Mouse (Mus musculus) cerebellum, adult 11-12 months (tissue): ENCODE data around the gene Fat2.
A peak's percentile ranks its signal among the peaks of the same experiment; 100 is the strongest.

ENCODE experiments used
- DNase-seq: peaks from one replicate; pipeline ENCODE4 v3.0.0; 2022

Fat2 gene

DNA sequence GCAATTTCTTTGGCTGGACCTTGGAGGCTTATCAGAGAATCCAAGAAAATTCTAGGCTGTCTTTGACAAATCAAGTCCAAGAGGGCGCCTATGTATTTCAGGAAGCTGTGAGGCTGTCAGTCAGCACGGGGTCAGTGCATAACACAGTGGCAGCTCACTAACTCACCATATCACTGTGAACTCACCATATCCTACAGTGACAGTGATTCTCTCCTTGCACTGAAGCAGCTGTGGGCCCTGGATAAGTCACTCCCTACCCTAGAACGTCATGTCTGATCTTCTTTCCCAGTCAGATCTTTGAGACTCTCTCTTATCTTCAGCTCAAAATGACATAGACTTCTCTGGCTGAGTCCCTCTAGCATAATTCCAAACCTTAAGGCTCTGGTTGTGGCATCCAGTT lies 96.9 kb downstream of the Fat2 start:
- no peak for DNase-seq

DNA sequence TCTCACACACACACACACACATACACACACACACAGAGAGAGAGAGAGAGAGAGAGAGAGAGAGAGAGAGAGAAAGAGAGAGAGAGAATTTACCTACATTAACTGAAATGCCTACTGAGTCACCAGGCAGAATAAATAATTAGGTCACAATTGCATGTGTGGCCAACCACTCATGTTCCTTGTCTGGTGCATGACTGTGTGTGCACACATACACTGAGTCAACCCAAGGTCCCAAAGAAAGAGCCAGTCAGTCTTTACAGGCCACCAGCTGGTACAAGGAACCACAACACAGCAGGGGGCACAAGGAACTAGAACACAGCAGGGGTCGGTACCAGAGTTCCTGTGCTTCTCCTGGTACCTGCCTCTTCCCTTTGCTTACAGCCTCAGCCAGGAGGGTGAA lies 99.5 kb downstream of the Fat2 start:
- no peak for DNase-seq

DNA sequence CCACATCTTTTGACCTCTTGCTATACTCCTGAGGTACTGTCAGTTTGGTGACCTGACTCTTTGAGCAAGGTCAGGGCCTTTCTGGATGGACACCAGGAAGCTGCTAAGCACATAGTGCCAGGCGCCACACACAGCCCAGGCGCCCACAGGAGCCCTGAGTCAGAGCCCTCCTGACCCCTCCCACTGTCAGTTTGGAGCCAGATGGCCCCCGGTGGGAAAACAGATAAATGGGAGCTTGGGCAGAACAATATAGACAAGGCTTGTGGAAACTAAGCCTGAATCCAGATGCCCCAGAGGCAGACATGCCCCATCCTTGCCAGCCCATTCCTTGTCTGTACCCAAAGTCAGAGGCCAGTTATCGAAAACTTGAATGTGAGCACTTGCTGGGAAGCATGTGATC lies 101.6 kb downstream of the Fat2 start:
- DNase-seq, result no peak

DNA sequence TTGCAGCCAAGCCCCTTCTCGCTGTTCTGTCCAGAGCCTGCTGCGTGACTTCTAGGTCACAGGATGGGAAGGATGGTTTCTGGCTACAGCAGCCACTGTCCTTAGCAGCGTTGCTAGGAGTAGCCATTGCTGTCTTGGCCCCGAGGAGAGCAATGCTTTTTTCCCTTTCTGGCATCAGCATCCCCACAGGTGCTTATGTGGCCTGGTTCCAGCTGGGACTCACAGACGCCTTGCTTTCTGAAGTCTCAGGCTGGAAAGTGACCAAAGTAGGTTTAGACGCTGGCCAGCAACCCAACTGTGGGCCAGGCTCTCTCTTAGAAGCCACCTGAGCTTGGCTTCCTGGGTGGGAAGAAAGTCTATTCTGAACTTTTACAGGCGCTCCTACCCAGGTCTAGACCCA lies 102.1 kb downstream of the Fat2 start:
- peak; percentile 83 for DNase-seq

DNA sequence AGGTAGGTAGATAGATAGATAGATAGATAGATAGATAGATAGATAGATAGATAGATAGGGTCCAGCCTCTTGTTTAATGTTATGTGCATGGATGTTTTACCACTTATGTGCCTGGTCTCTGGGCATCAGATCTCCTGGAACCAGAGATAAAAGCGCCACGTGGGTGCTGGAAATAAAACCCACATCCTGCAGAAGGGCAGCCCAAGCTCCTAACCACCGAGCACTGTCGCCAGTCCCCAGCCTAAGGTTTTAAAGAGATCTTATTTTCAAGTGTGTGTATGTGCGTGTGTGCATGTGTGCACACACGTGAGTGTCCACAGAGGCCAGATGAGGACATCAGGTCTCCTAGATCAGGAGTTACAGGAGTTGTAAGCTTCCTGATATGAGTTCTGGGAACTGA lies 105.3 kb downstream of the Fat2 start:
- no peak for DNase-seq

DNA sequence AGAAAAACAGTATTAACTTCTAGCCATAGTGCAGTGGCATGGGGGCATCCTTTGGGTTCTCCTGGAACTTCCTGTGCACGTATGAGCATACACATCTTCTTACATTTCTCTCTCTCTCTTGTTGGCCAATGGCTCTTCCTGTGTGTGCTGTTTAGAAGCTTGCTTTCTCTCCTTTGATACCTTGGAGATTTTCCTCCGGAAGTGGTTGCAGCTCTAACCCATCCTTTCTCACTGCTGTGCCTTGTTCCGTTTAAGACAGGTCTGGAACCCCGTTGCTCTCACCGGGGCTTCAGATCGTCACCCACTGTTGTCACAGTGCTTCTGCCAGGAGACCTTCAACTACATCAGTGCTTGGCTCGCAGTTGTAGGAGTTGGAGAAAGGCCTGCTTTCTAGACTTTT lies 115.1 kb downstream of the Fat2 start:
- no peak for DNase-seq

DNA sequence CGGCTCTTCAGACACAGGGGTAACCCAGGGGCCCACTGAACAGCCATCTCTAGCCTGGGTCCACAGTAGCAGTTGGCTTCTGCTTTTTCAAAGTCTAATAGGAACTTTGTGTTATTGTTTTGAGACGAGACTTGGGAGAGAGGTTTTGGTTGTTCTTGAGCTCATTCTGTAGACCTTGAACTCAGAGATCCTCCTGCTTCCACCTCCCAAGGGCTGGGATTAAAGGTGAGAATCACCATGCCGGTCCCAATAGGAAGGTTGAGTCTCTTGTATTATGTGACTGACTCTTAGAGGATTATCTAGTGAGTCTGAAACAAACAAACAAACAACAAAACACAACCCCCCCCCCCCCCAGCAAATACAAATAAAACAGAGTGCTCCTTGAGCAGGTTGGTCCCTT lies 117.9 kb downstream of the Fat2 start:
- no peak for DNase-seq

DNA sequence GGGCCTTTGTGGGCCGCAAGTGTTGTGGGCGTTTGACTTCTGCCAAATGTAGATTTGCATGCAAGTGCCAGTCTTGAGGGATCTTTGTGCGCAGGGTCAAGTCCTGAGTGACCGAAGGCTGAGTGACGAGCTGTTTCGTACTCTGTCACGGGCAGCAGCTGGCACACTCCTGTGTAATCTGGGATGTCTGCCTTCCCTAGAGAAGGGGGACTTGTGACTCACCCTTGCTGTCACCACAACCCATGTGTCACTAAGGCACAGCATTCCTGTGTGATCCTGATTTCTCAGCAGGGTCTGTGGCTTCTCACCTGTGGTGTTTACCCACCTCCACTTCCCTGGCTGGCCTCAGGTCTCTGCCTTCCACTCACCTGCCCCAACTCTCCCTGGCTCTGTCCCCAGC lies 118.5 kb downstream of the Fat2 start:
- no peak for DNase-seq

DNA sequence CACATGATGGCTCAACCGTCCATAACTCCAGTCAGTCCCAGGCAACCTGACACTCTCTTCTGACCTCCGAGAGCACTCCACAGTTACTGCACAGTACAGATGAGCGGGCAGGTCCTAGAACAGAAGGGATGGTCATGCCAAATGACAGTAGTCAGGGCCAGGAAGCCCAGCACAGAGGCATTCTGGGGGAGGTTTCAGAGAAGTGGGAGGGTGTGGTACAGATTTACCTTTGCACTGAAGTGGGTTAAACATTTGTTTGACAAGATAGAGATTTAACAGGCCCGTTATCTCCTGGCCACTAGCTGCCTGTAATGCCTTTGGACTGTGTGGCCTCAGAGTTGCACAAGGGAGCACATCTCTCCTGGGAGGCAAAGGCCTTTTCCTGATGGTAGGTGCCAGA lies 118.9 kb downstream of the Fat2 start:
- no peak for DNase-seq

DNA sequence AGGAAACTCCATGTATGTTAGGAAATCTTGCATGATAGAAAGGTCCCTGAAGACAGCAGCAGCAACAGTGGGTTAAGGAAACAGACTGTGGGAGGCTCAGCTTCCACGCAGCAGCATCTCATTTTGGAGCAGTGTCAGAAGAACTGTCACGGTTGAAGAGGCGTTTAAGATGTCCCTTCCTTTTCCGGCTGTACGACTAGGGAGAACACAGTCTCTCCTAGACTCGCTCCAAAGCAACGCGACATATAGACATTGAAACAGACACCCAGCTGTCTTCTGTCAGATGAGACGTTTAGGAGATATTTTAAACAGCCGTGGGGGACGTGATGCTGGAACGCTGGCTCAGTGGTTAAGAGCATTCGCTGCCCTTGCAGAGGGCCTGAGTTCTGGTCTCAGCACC lies 119.5 kb downstream of the Fat2 start:
- no peak for DNase-seq

DNA sequence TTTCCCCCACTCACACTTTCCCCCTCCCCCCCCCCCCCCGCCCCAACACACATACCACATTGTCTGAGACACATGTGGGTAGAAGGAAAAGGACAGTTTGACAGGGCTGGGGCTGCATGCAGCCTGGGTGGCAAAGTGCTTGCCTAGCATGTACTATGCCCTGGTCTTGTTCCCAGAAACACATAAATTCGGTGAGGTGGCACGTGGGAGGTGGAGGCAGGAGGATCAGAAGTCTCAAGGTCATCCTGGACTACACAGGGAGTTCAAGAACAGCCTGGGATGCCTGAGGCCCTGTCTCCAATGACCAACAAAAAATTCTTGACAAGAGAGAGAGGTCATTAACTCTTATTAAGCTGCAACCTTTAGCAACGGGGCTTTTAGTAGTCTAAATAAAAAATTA lies 120.3 kb downstream of the Fat2 start:
- no peak for DNase-seq

DNA sequence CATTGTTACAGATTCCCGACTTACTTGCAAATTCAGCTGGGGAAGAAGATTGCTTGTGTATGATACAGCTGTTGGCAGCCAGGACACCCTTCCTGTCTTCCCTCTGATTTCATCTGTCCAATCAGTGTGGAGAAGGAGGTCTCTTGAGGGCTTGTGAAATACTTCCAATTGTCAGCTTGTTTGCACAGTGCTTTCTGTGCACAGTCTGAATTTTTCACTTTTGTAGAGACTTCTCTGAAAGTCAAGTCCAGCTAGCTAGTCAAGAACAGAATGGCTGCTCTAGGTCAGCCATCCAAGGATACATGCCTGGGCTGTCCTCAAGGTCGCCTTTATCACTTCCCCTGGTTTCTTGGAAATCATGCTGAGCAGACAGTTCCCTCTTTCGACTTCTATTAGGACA lies 121.4 kb downstream of the Fat2 start:
- DNase-seq, result no peak

DNA sequence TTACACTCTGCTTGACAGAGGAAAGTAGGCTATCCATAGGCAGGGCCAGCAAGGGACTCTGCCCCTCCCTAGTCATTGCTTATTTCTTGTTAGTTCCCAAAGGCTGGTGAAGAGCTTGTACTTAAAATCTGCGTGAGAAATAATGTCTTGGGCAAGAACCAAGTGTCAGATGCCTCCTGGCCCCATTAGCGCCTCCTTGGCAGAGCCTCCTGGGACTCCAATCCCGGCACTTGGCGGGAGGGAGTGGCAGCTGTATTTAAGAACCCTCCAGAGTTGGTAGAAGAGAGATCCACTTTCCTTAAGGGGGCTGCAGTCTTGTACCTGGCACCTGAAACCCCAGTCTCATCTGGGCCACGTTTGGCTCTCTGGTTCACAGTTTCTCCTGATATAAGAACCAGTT lies 122.2 kb downstream of the Fat2 start:
- no peak for DNase-seq

DNA sequence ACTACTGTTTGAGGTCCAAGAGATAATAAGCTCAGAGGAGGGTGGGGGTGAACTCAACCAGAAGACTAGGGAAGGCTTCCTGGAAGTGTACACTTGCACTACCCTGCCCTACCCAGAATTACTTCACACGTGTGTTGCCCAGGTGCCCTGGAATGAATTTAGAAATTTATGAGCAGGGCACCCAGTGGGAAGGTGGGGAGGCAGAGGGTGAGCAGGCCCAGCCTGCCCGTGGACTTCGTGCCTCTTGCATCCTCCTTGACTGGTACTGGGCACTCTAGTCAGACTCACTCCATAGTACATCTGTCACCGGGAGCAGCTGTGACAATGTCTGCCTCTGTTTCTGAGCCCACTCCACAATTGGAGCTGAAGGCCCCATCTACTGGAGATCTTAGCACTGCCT lies 122.8 kb downstream of the Fat2 start:
- DNase-seq, result no peak

DNA sequence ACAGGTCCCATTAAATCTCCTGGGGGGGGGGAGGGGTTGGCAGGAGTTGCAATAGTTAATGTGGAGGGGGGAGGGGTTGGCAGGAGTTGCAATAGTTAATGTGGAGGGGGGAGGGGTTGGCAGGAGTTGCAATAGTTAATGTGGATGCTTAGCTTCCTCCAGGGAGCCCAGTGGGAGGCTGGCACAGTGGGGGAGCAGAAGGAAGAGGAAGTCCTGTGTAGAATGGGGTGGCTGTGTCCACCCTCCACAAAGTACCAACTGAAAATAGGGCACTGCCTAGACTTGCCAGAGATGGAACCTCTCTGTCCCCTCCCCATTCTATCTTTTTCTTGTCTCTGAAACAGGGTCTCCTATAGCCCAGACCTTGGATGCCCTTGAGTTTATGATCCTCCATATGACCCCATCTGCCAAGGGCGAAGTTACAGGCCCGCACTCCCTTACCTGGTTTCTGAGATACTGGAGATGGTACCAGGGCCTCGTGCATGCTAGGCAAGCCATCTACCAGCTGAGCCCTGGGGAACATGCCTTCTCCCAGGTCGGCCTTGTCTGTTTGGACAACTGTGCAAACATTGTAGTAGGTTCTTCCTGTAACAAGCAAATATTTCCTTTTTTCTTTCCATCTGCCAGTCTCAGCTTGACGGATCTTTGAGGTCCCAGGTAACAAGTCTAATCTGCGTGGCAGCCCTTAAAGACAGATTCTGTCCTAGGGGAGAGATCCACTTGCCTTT lies 126.6 kb downstream of the Fat2 start:
- DNase-seq, result no peak

DNA sequence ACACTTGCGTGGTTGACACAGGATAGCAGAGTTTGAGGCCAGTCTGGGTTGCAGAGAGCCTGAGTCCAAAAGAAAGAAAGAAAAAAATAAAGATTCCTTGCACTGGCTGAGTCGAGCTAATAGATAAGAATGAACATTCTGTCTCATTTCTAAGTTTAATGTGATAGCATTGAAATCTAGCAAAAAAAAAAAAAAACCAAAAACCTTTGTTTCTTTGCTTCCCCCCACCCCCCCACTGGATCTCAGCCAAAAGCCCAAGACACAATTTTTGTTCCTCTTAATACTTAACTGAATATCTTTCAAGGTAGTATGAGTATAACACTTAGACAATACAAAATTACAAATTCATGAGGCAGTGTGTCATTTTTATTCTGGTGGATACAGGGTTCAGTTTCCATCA lies 127.3 kb downstream of the Fat2 start:
- no peak for DNase-seq

DNA sequence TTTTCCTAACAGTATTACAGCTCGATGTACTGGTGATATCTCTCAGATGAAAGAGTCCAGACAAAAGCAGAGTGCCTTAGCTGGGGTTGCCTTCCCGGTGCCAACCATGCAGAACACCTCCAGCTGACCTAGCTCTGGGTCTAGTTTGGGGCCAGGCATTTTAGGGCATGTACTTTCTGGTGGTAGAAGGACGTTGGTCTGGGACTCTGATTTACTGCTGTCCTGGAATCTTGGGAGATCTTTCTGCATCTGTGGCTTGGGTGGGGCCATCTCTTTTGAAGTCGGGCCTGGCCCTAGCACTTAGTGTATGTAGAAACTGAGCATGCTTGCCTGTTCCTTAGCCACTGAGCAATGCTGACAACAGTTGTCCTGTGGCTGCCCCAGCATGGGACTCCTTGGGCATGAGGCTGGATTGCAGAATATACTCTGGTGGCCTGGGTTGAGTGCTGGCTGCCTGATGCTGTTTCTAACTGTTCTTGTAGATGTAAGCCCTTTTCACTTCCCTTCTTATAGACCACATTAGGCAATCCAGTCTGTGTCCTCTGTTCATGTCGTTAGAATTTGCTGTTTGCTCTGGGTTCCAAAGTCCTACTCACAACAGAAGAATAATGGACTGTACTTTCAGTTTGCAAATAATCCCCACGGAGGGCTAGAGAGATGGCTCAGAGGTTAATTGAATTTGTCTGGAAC lies 128.2 kb downstream of the Fat2 start:
- DNase-seq, result no peak

DNA sequence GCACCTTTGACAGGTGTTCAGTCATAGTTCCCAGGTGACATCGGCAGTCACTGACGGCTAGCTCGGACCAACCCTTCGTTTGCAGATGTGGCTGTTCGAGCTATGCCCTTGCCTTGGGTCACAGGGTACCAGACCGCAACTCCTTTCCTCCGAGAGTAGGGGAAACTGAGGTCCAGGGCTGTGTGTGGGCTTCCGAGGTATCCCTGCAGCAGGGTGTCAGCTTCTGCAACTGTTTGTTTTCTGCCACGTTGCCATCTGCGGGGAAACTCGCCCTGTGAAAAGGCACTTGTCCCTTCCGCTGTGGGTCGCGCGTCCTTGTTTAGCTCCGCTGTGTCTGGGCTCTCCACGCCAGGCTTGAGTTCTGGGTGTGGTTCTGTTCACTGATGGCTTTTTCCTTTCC lies 131.8 kb downstream of the Fat2 start:
- peak; percentile 34 for DNase-seq

DNA sequence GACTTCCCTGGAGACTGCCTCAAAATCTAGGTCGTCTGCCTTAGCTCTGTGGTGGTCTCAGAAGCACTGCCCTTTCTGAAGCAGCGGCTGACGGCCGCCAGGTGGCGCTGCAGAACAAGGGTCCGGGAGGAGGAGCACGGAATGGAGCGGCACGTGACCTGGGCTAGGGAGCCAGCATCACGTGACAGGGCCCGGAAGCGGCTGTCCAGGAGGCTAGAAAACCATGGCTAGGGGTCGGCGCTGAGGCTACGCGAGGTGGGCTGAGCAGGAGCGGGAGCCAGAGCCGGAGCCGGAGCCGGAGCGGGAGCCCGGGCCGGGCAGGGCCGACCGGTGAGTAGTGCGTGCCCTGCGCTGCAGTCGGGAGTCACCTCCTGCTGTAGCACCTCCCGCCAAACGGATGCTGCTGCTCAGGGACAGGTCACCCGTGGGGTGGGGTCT lies 132.2 kb downstream of the Fat2 start, which contains the start of gene Slc36a1:
Gene Slc36a1 (plus strand): TSS at position 192 of the 438 bp plus-strand sequence.
- DNase-seq, result peak; percentile 92
